18 mouse cellular contexts compared by ENCODE assay signal in the genomic region with DNA sequence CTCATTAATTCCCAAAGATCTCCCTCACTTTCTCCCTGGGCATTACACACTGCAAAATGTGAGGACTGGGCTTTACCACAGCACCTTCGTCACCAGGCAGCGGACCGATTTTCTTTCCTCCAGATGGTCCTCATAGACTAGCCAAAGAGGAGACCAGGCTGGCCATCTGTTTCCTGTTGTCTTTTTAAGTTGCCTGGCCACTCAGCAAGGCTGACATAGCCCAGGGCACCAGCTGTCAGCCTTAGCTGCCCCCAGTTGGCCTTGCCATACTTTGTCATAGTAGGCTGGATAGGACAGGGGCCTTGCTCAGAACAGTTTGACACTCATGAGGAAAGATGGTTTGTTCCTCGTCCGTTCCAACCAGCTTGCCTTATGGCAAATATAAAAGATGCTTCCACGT. TPM values are rescaled to one million over a fixed set of nuclear protein-coding genes. Genes with fewer than 3 reads are reported as not detected.
DNase-seq lines count a peak whose midpoint lies in the region; ATAC-seq and TF ChIP-seq lines count a peak whose summit lies in the region.
"Had no signal": no experiment of that assay in that cellular context is flagged by ENCODE, and none has a peak within 500 bp of the region (broad histone marks: within the 10 kb centered on the region; RNA-seq: fewer than 3 reads in every experiment).

No protein-coding gene starts in this region.

- no peaks in the 10 kb centered on the region for H3K4me1 ChIP-seq in midbrain, postnatal 0 days (ENCODE audit: insufficient read depth, low read length)
- no peaks in the 10 kb centered on the region for H3K4me1 ChIP-seq in midbrain, embryonic 14.5 days (ENCODE audit: control insufficient read depth, insufficient read depth, low read length)
- H3K4me1 ChIP-seq in hindbrain, embryonic 11.5 days (replicated peaks; ENCODE audit: control insufficient read depth, insufficient read depth, low read length): no peaks in the 10 kb centered on the region
- H3K4me1 ChIP-seq: embryonic facial prominence, embryonic 12.5 days; neural tube, embryonic 12.5 days had no signal

- 78% methylated on average over 6 of the region's 6 CpGs for WGBS in midbrain, postnatal 0 days
- 89% methylated on average over 6 of the region's 6 CpGs for WGBS in midbrain, embryonic 14.5 days
- WGBS in hindbrain, embryonic 11.5 days: 70% methylated on average over 6 of the region's 6 CpGs

- no peaks in the 10 kb centered on the region for H3K36me3 ChIP-seq in midbrain, postnatal 0 days (ENCODE audit: insufficient read depth, low read length)
- no peaks in the 10 kb centered on the region for H3K36me3 ChIP-seq in midbrain, embryonic 14.5 days (ENCODE audit: control insufficient read depth, insufficient read depth, low read length)
- H3K36me3 ChIP-seq in hindbrain, embryonic 11.5 days (ENCODE audit: control insufficient read depth, insufficient read depth, low read length): no peaks in the 10 kb centered on the region
- H3K36me3 ChIP-seq: embryonic facial prominence, embryonic 12.5 days; lung, embryonic 15.5 days; neural tube, embryonic 12.5 days had no signal

- DNase-seq in midbrain, postnatal 0 days (ENCODE audit: low spot score): peak; percentile 79
- no peak for DNase-seq in midbrain, embryonic 14.5 days
- DNase-seq in cerebellum, postnatal 10 days: peak; percentile 85 to 91
- DNase-seq in hindbrain, embryonic 11.5 days (ENCODE audit: low spot score): peak; percentile 13
- DNase-seq in thymus, postnatal 25 days: no peak
- no peak for DNase-seq in adipocyte (ENCODE audit: low spot score)
- no peak for DNase-seq in kidney, postnatal 10 days
- DNase-seq: kidney, postnatal 14 days had no signal

- H3K4me3 ChIP-seq in midbrain, postnatal 0 days (ENCODE audit: low read depth, low read length): no peak overlapping the region
- H3K4me3 ChIP-seq in midbrain, embryonic 14.5 days (replicated peaks; ENCODE audit: low read depth, low read length): no peak overlapping the region
- no peak overlapping the region for H3K4me3 ChIP-seq in hindbrain, embryonic 11.5 days (ENCODE audit: low read depth, low read length)
- H3K4me3 ChIP-seq: embryonic facial prominence, embryonic 12.5 days; lung, embryonic 15.5 days; neural tube, embryonic 12.5 days had no signal

- H3K9me3 ChIP-seq in midbrain, postnatal 0 days (ENCODE audit: low read length): no peaks in the 10 kb centered on the region
- H3K9me3 ChIP-seq in midbrain, embryonic 14.5 days (ENCODE audit: control insufficient read depth, low read length): no peaks in the 10 kb centered on the region
- no peaks in the 10 kb centered on the region for H3K9me3 ChIP-seq in hindbrain, embryonic 11.5 days (ENCODE audit: control insufficient read depth, low read length)
- H3K9me3 ChIP-seq: embryonic facial prominence, embryonic 12.5 days; lung, embryonic 15.5 days; neural tube, embryonic 12.5 days had no signal

- no peaks in the 10 kb centered on the region for H3K27me3 ChIP-seq in midbrain, postnatal 0 days (ENCODE audit: insufficient read depth, low read length)
- H3K27me3 ChIP-seq in midbrain, embryonic 14.5 days (ENCODE audit: control insufficient read depth, insufficient read depth, low read length): no peaks in the 10 kb centered on the region
- no peaks in the 10 kb centered on the region for H3K27me3 ChIP-seq in hindbrain, embryonic 11.5 days (ENCODE audit: control insufficient read depth, insufficient read depth, low read length)
- H3K27me3 ChIP-seq: embryonic facial prominence, embryonic 12.5 days; lung, embryonic 15.5 days; neural tube, embryonic 12.5 days had no signal

- no peak for TF ChIP-seq CTCF in midbrain, postnatal 0 days (IDR thresholded peaks at IDR 0.05)

- no peak overlapping the region for H3K4me2 ChIP-seq in midbrain, postnatal 0 days (ENCODE audit: low read depth, low read length, poor library complexity, severe bottlenecking)
- no peak overlapping the region for H3K4me2 ChIP-seq in midbrain, embryonic 14.5 days (ENCODE audit: low read length)
- no peak overlapping the region for H3K4me2 ChIP-seq in hindbrain, embryonic 11.5 days (replicated peaks; ENCODE audit: low read depth, low read length)
- H3K4me2 ChIP-seq: embryonic facial prominence, embryonic 12.5 days; lung, embryonic 15.5 days; midbrain, embryonic 11.5 days; neural tube, embryonic 12.5 days had no signal

- peak; percentile 76; the same call in 1 of the 2 replicates for ATAC-seq in midbrain, postnatal 0 days (ENCODE audit: low FRiP score)
- ATAC-seq in midbrain, embryonic 14.5 days (ENCODE audit: low FRiP score, low TSS enrichment): no peak
- no peak for ATAC-seq in hindbrain, embryonic 11.5 days (ENCODE audit: low FRiP score)
- ATAC-seq: CD4-positive, CD25-positive, alpha-beta regulatory T cell, adult 4 months; intestine, embryonic 16.5 days had no signal

- no peak overlapping the region for H3K9ac ChIP-seq in midbrain, postnatal 0 days (replicated peaks; ENCODE audit: low read length, poor library complexity, severe bottlenecking)
- H3K9ac ChIP-seq in midbrain, embryonic 14.5 days (replicated peaks; ENCODE audit: low read length): no peak overlapping the region
- H3K9ac ChIP-seq in hindbrain, embryonic 11.5 days (ENCODE audit: low read depth, low read length): no peak overlapping the region
- H3K9ac ChIP-seq: embryonic facial prominence, embryonic 12.5 days; lung, embryonic 15.5 days; neural tube, embryonic 12.5 days had no signal

- no peak overlapping the region for H3K27ac ChIP-seq in midbrain, postnatal 0 days (ENCODE audit: low read depth, low read length)
- H3K27ac ChIP-seq in midbrain, embryonic 14.5 days (replicated peaks; ENCODE audit: low read depth, low read length): no peak overlapping the region
- H3K27ac ChIP-seq in hindbrain, embryonic 11.5 days (ENCODE audit: low read depth, low read length): no peak overlapping the region
- H3K27ac ChIP-seq: embryonic facial prominence, embryonic 12.5 days; lung, embryonic 15.5 days; neural tube, embryonic 12.5 days had no signal

RNA-seq across cellular contexts. Expression of a gene that starts 39.8 kb away (rescaled TPM):
- total RNA-seq in midbrain, postnatal 0 days (2014; rRNA removed): not detected in 2 replicates
- polyA plus RNA-seq in midbrain, postnatal 0 days (2015; fragmentation: Nextera tagmentation; extraction: Ambion mirVana): not detected in 2 replicates
- not detected in 2 replicates for polyA plus RNA-seq in midbrain, embryonic 14.5 days (2014; fragmentation: Nextera tagmentation; extraction: Ambion mirVana)
- not detected in 2 replicates for polyA plus RNA-seq in hindbrain, embryonic 11.5 days (2014; fragmentation: Nextera tagmentation; extraction: Ambion mirVana)
- total RNA-seq: granulocyte monocyte progenitor cell, adult 5-6 weeks; left cerebral cortex, adult 18-20 months had no signal
- polyA plus RNA-seq: CD4-positive, CD25-positive, alpha-beta regulatory T cell, adult 4 months; embryonic facial prominence, embryonic 12.5 days; heart, postnatal 0 days; limb, embryonic 14.5 days; lung, embryonic 15.5 days; midbrain, embryonic 11.5 days; neural tube, embryonic 12.5 days had no signal

RNA-seq across cellular contexts. Expression of a gene that starts 58.6 kb away (rescaled TPM):
- total RNA-seq in midbrain, postnatal 0 days (2014; rRNA removed): 0.11 TPM in 1 of 2 replicates, not detected in the other
- 0.11 and 0.23 TPM in 2 replicates for polyA plus RNA-seq in midbrain, postnatal 0 days (2015; fragmentation: Nextera tagmentation; extraction: Ambion mirVana)
- polyA plus RNA-seq in midbrain, embryonic 14.5 days (2014; fragmentation: Nextera tagmentation; extraction: Ambion mirVana): 0.07 TPM in 1 of 2 replicates, not detected in the other
- 0.10 TPM in 1 of 2 replicates, not detected in the other for polyA plus RNA-seq in hindbrain, embryonic 11.5 days (2014; fragmentation: Nextera tagmentation; extraction: Ambion mirVana)
- total RNA-seq: granulocyte monocyte progenitor cell, adult 5-6 weeks; left cerebral cortex, adult 18-20 months had no signal
- polyA plus RNA-seq: embryonic facial prominence, embryonic 12.5 days; midbrain, embryonic 11.5 days had no signal

Comparison
In these comparisons a context has a peak if more than half of its experiments do, and no peak if none do; other contexts are left out.
1. DNase-seq: peak in midbrain, postnatal 0 days (single experiment), cerebellum, postnatal 10 days (2 of 2) and hindbrain, embryonic 11.5 days (single experiment); none in midbrain, embryonic 14.5 days (single experiment), thymus, postnatal 25 days (single experiment), adipocyte (single experiment) and kidney, postnatal 10 days (single experiment).